Mouse (Mus musculus): Measurements from ENCODE around the gene Trim30a. TPM values are rescaled to one million over a fixed set of nuclear protein-coding genes. Genes with fewer than 3 reads are reported as not detected.

The Trim30a gene
- polyA plus RNA-seq (2014; fragmentation: Illumina TruSeq; extraction: RNeasy Lipid Tissue Mini Kit (QIAGEN cat#74804); ENCODE audit: low read depth, low replicate concordance) = 2.4 TPM

GRCm38 (mm10) chr7:104465065-104465744, at the start of gene Trim30a:
Gene Trim30a (minus strand): TSS chr7:104465193.

DNA sequence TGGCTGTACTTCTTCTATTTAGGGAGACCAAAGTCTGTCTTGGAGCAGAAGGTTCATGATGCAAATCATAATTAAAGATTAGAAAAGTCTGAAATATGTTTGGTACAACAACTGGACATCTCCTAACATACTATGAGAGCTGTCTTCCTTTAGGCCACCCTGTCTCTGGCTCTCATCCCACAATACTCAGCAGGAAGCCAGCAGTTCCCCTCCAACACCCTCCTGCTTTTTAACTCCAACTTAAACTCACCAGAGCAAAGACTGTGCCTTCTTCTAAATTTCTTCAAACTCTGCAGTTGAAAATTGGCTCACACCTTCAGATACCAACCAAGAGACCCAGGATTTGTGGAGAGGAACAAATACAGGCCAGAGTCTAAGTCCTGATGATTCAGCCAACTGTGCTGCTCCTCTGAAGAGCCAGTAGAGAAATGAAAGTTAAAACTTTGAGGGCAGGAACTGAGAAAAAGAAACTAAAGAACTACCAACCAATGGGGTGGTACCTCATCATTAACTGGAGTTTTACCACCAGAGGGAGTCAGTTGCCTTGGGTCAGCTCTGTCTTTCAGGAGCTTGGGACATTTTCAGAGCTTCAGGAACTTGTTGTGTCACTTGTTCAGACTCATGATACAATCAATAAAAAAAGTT, 42.5 kb upstream of the Trim30a start, which contains the start of gene Trim30d:
Trim30d (minus strand) TSS at position 429 of the 645 bp plus-strand sequence.

DNA sequence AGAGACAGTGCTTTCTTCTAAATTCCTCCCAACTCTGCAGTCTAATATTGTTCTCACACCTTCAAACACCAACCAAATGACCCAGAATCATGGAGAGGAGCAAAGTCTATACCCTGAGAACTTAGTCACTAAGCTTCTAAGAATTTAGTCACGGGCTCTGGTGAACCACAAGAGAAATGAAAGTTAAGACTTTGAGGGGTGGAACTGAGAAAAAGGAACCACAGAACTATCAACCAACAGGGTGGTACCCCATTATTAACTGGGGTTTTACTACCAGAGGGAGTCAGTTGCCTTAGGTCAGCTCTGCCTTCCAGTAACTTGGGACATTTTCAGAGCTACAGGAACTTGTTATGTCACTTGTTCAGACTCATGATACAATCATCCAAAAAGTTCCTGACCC, 64.3 kb downstream of the Trim30a start, which contains the start of gene Trim30c:
Trim30c (minus strand) TSS at position 140 of the 400 bp plus-strand sequence.

DNA sequence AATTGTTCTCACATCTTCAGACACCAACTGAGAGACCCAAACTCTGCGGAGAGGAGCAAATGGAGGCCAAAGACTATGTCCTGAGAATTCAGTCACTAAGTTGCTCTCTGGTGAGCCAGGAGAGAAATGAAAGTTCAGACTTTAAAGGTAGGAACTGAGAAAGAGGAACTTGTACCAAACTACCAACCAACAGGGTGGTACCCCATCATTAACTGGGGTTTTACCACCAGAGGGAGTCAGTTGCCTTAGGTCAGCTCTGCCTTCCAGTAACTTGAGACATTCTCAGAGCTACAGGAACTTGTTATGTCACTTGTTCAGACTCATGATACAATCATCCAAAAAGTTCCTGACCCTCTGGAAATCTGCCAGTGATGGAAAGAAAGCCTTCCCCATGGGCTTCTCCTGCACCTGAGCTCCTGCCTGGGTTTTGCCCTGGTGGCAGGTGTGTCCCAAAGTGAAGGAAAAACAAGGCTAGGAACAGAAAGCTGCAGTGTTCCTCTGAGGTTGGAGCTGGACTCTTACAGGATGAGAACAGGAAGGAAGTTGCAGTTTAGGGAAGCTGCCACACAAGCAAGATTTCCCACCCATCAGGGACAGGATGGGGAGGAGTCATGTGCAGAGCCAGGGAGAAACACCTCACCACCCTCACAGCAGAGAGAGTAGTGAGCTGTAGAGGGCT, 95.1 kb downstream of the Trim30a start, which contains the start of gene Trim30b:
Trim30b (minus strand) TSS at position 149 of the 679 bp plus-strand sequence.

Other genes with a start within 250 kb of the Trim30a start
- gene Trim6, start 246.4 kb downstream of the Trim30a start, polyA plus RNA-seq (2014; fragmentation: Illumina TruSeq; extraction: RNeasy Lipid Tissue Mini Kit (QIAGEN cat#74804); ENCODE audit: low read depth, low replicate concordance) = 4.9 TPM
- 2.3 TPM for gene Trim34a, start 220.7 kb downstream of the Trim30a start, polyA plus RNA-seq (2014; fragmentation: Illumina TruSeq; extraction: RNeasy Lipid Tissue Mini Kit (QIAGEN cat#74804); ENCODE audit: low read depth, low replicate concordance)
- 0.57 TPM for gene Trim5, start 177.1 kb downstream of the Trim30a start, polyA plus RNA-seq (2014; fragmentation: Illumina TruSeq; extraction: RNeasy Lipid Tissue Mini Kit (QIAGEN cat#74804); ENCODE audit: low read depth, low replicate concordance)
- 5.9 TPM for gene Trim12a, start 149.7 kb downstream of the Trim30a start, polyA plus RNA-seq (2014; fragmentation: Illumina TruSeq; extraction: RNeasy Lipid Tissue Mini Kit (QIAGEN cat#74804); ENCODE audit: low read depth, low replicate concordance)
- gene Trim34b, start 135.7 kb downstream of the Trim30a start, polyA plus RNA-seq (2014; fragmentation: Illumina TruSeq; extraction: RNeasy Lipid Tissue Mini Kit (QIAGEN cat#74804); ENCODE audit: low read depth, low replicate concordance) = 0.24 TPM
- 3.5 TPM for gene Trim12c, start 111.8 kb downstream of the Trim30a start, polyA plus RNA-seq (2014; fragmentation: Illumina TruSeq; extraction: RNeasy Lipid Tissue Mini Kit (QIAGEN cat#74804); ENCODE audit: low read depth, low replicate concordance)
- 0.29 TPM for gene Trim30b, start 95.3 kb downstream of the Trim30a start, polyA plus RNA-seq (2014; fragmentation: Illumina TruSeq; extraction: RNeasy Lipid Tissue Mini Kit (QIAGEN cat#74804); ENCODE audit: low read depth, low replicate concordance)
- gene Trim30c, start 64.4 kb downstream of the Trim30a start, polyA plus RNA-seq (2014; fragmentation: Illumina TruSeq; extraction: RNeasy Lipid Tissue Mini Kit (QIAGEN cat#74804); ENCODE audit: low read depth, low replicate concordance) = not detected
- gene Trim30d, start 42.7 kb upstream of the Trim30a start, polyA plus RNA-seq (2014; fragmentation: Illumina TruSeq; extraction: RNeasy Lipid Tissue Mini Kit (QIAGEN cat#74804); ENCODE audit: low read depth, low replicate concordance) = 4.0 TPM
- not detected for gene Olfr651, start 84.9 kb upstream of the Trim30a start, polyA plus RNA-seq (2014; fragmentation: Illumina TruSeq; extraction: RNeasy Lipid Tissue Mini Kit (QIAGEN cat#74804); ENCODE audit: low read depth, low replicate concordance)
- 0.20 TPM for gene Olfr652, start 95.7 kb upstream of the Trim30a start, polyA plus RNA-seq (2014; fragmentation: Illumina TruSeq; extraction: RNeasy Lipid Tissue Mini Kit (QIAGEN cat#74804); ENCODE audit: low read depth, low replicate concordance)
- gene Olfr653, start 112.1 kb upstream of the Trim30a start, polyA plus RNA-seq (2014; fragmentation: Illumina TruSeq; extraction: RNeasy Lipid Tissue Mini Kit (QIAGEN cat#74804); ENCODE audit: low read depth, low replicate concordance) = 0.15 TPM
- 1.2 TPM for gene Olfr654, start 121.8 kb upstream of the Trim30a start, polyA plus RNA-seq (2014; fragmentation: Illumina TruSeq; extraction: RNeasy Lipid Tissue Mini Kit (QIAGEN cat#74804); ENCODE audit: low read depth, low replicate concordance)
- not detected for gene Olfr655, start 136.6 kb upstream of the Trim30a start, polyA plus RNA-seq (2014; fragmentation: Illumina TruSeq; extraction: RNeasy Lipid Tissue Mini Kit (QIAGEN cat#74804); ENCODE audit: low read depth, low replicate concordance)
- gene Olfr656, start 148.8 kb upstream of the Trim30a start, polyA plus RNA-seq (2014; fragmentation: Illumina TruSeq; extraction: RNeasy Lipid Tissue Mini Kit (QIAGEN cat#74804); ENCODE audit: low read depth, low replicate concordance) = 0.04 TPM
- gene Olfr657, start 159.6 kb upstream of the Trim30a start, polyA plus RNA-seq (2014; fragmentation: Illumina TruSeq; extraction: RNeasy Lipid Tissue Mini Kit (QIAGEN cat#74804); ENCODE audit: low read depth, low replicate concordance) = not detected
- gene Olfr658, start 182.1 kb upstream of the Trim30a start, polyA plus RNA-seq (2014; fragmentation: Illumina TruSeq; extraction: RNeasy Lipid Tissue Mini Kit (QIAGEN cat#74804); ENCODE audit: low read depth, low replicate concordance) = not detected
- not detected for gene Olfr659, start 201.6 kb upstream of the Trim30a start, polyA plus RNA-seq (2014; fragmentation: Illumina TruSeq; extraction: RNeasy Lipid Tissue Mini Kit (QIAGEN cat#74804); ENCODE audit: low read depth, low replicate concordance)
- gene Olfr661, start 221.3 kb upstream of the Trim30a start, polyA plus RNA-seq (2014; fragmentation: Illumina TruSeq; extraction: RNeasy Lipid Tissue Mini Kit (QIAGEN cat#74804); ENCODE audit: low read depth, low replicate concordance) = not detected